Mouse (Mus musculus): ENCODE measurements at regions not wholly inside any gene's neighbourhood (a gene's known extent, or its start where the extent isn't known, plus 50 kb on each side); places are given as distances from the start of the nearest gene placed in this dataset.

GRCm38 (mm10) chr3:124227701-124228100, 93.0 kb upstream of the Tram1l1 start:
- no peaks in the 10 kb centered on the region for H3K4me1 ChIP-seq
- no peak for ATAC-seq (ENCODE audit: low FRiP score, low read depth)

DNA sequence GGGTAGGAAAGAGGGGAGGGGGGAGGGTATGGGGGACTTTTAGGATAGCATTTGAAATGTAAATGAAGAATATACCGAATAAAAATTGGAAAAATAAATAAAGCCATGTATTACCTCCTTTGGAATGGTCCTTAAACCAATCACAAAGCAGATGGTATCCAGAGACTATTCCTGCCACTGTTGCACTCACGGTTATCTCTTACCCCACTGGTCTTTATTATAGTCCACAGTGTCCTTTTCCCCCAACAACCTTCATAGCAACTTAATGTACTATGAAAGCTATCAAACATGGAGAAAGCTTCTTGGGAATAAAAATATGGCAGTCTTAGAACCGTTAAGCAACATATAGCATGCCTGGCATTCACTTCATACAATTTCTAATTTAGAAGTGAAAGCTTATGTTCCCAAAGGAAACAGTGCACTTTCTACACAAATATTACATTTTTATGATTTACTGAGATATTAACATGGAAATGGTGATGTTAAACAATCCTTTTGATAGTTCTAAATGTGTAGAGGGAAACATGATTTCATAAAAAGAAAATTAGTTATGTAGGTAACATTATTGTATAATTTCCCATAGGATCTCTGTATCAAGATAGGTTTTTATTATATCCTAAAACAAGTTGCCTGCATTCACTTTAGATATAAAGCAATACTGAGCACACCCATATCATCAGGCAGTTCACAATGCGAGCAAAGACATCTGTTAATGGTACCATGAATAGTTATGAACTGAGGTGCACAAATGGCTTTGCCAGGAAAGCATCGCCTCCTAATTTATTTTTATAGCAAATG, 79.5 kb upstream of the Tram1l1 start:
- 69% methylated on average over 5 of the region's 5 CpGs for WGBS
- Histone ChIP-seq H3K9me3 (no peaks in the 10 kb centered on the region), H3K4me3 (no peak overlapping the region), H3K27ac (no peak overlapping the region), H3K4me2 (replicated peaks) (no peak overlapping the region), H3K27me3 (no peaks in the 10 kb centered on the region), H3K36me3 (no peaks in the 10 kb centered on the region), H3K9ac (no peak overlapping the region), H3K4me1 (no peaks in the 10 kb centered on the region)
- ATAC-seq (ENCODE audit: low FRiP score, low read depth) = no peak

More at GRCm38 (mm10) chr3:124227701-124228100, 93.0 kb upstream of the Tram1l1 start:
- no peak overlapping the region for H3K9ac ChIP-seq
- no peaks in the 10 kb centered on the region for H3K9me3 ChIP-seq
- no peaks in the 10 kb centered on the region for H3K27me3 ChIP-seq
- H3K27ac ChIP-seq = no peak overlapping the region
- H3K36me3 ChIP-seq = no peaks in the 10 kb centered on the region
- H3K4me2 ChIP-seq (replicated peaks) = no peak overlapping the region
- H3K4me3 ChIP-seq = no peak overlapping the region

DNA sequence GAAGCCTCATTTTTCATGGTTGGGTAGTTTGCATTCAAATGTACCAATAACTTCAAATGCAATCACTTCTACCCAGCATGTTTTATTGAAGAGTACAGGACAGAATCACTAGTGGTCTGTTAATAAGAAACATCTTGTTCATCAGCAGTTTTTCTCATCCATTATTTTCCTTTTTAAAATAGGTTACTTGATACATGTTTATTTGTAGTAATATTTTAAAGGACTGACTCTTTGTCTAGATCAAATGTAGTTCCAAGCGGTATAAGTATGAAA, 79.0 kb upstream of the Tram1l1 start:
- Histone ChIP-seq H3K36me3 (no peaks in the 10 kb centered on the region), H3K4me1 (no peaks in the 10 kb centered on the region), H3K4me2 (replicated peaks) (no peak overlapping the region), H3K27me3 (no peaks in the 10 kb centered on the region), H3K27ac (no peak overlapping the region), H3K9ac (no peak overlapping the region), H3K9me3 (no peaks in the 10 kb centered on the region), H3K4me3 (no peak overlapping the region)
- no peak for ATAC-seq (ENCODE audit: low FRiP score, low read depth)
- 94% methylated on average over 1 of the region's 1 CpGs for WGBS

GRCm38 (mm10) chr3:124262150-124262549, 58.5 kb upstream of the Tram1l1 start:
- no peaks in the 10 kb centered on the region for H3K4me1 ChIP-seq
- no peak overlapping the region for H3K27ac ChIP-seq
- no peaks in the 10 kb centered on the region for H3K27me3 ChIP-seq
- ATAC-seq (ENCODE audit: low FRiP score, low read depth) = no peak
- no peak overlapping the region for H3K4me2 ChIP-seq (replicated peaks)
- H3K9ac ChIP-seq = no peak overlapping the region
- H3K9me3 ChIP-seq = no peaks in the 10 kb centered on the region
- no peaks in the 10 kb centered on the region for H3K36me3 ChIP-seq
- WGBS = 13% methylated on average over 3 of the region's 3 CpGs
- H3K4me3 ChIP-seq = no peak overlapping the region

DNA sequence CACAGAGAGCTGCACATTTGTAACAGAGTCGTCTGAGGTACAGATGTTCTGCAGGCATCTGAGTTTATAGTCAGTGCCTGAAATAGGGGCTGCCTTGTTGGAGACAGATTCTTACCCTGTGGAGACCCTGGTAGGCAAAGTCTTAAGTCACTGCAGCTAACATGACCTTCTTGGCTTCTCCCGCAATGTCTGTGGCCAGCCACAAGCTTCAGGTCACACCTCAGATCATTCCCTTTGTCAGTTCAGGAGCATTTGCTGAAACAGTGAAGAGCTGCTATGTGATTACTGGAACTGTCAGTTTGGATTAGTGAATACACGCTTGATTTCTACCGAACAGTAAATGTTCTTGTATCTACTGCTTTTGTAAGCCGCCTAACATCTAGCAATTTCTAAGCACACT, 53.8 kb upstream of the Tram1l1 start:
- Histone ChIP-seq H3K27ac (no peak overlapping the region), H3K4me3 (no peak overlapping the region), H3K9me3 (no peaks in the 10 kb centered on the region), H3K9ac (no peak overlapping the region), H3K4me1 (no peaks in the 10 kb centered on the region), H3K27me3 (no peaks in the 10 kb centered on the region), H3K4me2 (replicated peaks) (no peak overlapping the region), H3K36me3 (no peaks in the 10 kb centered on the region)
- no peak for ATAC-seq (ENCODE audit: low FRiP score, low read depth)
- 78% methylated on average over 5 of the region's 5 CpGs for WGBS

DNA sequence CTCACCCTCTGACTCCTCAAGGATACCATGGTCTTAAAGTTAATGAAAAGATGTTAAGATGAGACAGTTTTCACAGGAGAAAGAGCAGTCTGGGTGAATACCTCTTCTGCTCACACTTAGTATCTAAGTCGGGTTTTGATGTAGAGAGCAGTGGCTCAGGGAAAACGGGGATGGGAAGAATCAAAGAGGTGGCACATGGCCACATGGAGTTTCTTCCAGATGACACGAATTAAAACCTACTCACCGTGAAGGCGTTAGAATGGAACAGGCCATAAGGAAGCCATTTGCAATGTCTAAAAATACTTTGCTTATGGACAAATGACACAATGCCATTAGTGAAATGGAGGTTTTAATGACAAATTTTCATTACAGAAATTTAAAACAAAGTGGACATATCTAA, 50.1 kb upstream of the Tram1l1 start:
- H3K27ac ChIP-seq = no peak overlapping the region
- H3K36me3 ChIP-seq = no peaks in the 10 kb centered on the region
- no peak for ATAC-seq (ENCODE audit: low FRiP score, low read depth)
- no peak overlapping the region for H3K4me3 ChIP-seq
- 20% methylated on average over 5 of the region's 5 CpGs for WGBS
- H3K27me3 ChIP-seq = no peaks in the 10 kb centered on the region
- no peaks in the 10 kb centered on the region for H3K9me3 ChIP-seq
- H3K4me1 ChIP-seq = no peaks in the 10 kb centered on the region
- no peak overlapping the region for H3K4me2 ChIP-seq (replicated peaks)
- H3K9ac ChIP-seq = no peak overlapping the region

Data from limb, embryonic 13.5 days (tissue).